Mouse (Mus musculus) erythroblast, adult 5-6 weeks (primary cell): ENCODE measurements around the gene Ube2k. TPM values are rescaled to one million over a fixed set of nuclear protein-coding genes. Genes with fewer than 3 reads are reported as not detected.

Experiments used
- ATAC-seq: replicated peaks from 2 replicates; pipeline ENCODE4 v1.8.0; 2016; ENCODE audit warnings: moderate number of reproducible peaks, mild to moderate bottlenecking, moderate TSS enrichment, inconsistent platforms; ENCODE audit not compliant: poor library complexity, low FRiP score, severe bottlenecking
- total RNA-seq, 2 experiments: library from RNA; stranded (forward) in 1 of 2; stranded (reverse) in 1 of 2; fragments of 150-400 nt in 1 of 2; fragments of 200-764, 138-1000 nt in 1 of 2; gene quantifications; 2 replicates each; pipeline versions ENCODE4 v1.2.3 to v1.2.4; 2015 to 2017; ENCODE audit warnings: low replicate concordance in 2 of 2

The Ube2k gene
- total RNA-seq (2015; ENCODE audit: low replicate concordance) (35.0 and 44.5 TPM in 2 replicates), total RNA-seq (2017; ENCODE audit: low replicate concordance) (18.1 TPM in 2 replicates)

GRCm38 (mm10) chr5:65536751-65537419 lies at the start of gene Ube2k, which contains the start of gene Smim14:
Ube2k (plus strand) TSS chr5:65537233.
Smim14 (minus strand) TSS chr5:65537184.
- peak; percentile 85 for ATAC-seq

- no peak for ATAC-seq
These were observed 49.7 kb upstream of the Ube2k start for GRCm38 (mm10) chr5:65487381-65487780.

GRCm38 (mm10) chr5:65488725-65489124 lies 48.3 kb upstream of the Ube2k start:
- ATAC-seq = no peak

- no peak for ATAC-seq
These were observed 47.2 kb upstream of the Ube2k start for GRCm38 (mm10) chr5:65489830-65490229.

- ATAC-seq = peak; percentile 79
These were observed 45.0 kb upstream of the Ube2k start for GRCm38 (mm10) chr5:65491767-65492715.

GRCm38 (mm10) chr5:65492716-65493531 lies 44.1 kb upstream of the Ube2k start, which contains the start of gene Gm43552:
Gm43552 (minus strand) TSS chr5:65492833.
- ATAC-seq = peak; percentile 91

GRCm38 (mm10) chr5:65500231-65500630 lies 36.8 kb upstream of the Ube2k start:
- no peak for ATAC-seq

- ATAC-seq = no peak
These were observed 35.6 kb upstream of the Ube2k start for GRCm38 (mm10) chr5:65501407-65501806.

- ATAC-seq = no peak
These were observed 31.2 kb upstream of the Ube2k start for GRCm38 (mm10) chr5:65505786-65506185.

- no peak for ATAC-seq
These were observed 28.6 kb upstream of the Ube2k start for GRCm38 (mm10) chr5:65508395-65508794.

GRCm38 (mm10) chr5:65513506-65513905 lies 23.5 kb upstream of the Ube2k start:
- ATAC-seq = no peak

GRCm38 (mm10) chr5:65514635-65515278 lies 22.3 kb upstream of the Ube2k start:
- ATAC-seq = no peak

GRCm38 (mm10) chr5:65521803-65522202 lies 15.2 kb upstream of the Ube2k start:
- peak; percentile 75 for ATAC-seq

- ATAC-seq = no peak
These were observed 12.2 kb upstream of the Ube2k start for GRCm38 (mm10) chr5:65524831-65525230.

GRCm38 (mm10) chr5:65525674-65526443 lies 11.2 kb upstream of the Ube2k start:
- no peak for ATAC-seq

GRCm38 (mm10) chr5:65531283-65531682 lies 5.8 kb upstream of the Ube2k start:
- no peak for ATAC-seq

- ATAC-seq = no peak
These were observed 2.5 kb upstream of the Ube2k start for GRCm38 (mm10) chr5:65534496-65534895.

GRCm38 (mm10) chr5:65535457-65536067 lies 1.5 kb upstream of the Ube2k start:
- ATAC-seq = peak; percentile 45
